Mouse (Mus musculus) kidney, embryonic 16.5 days (tissue): ENCODE measurements at regions not wholly inside any gene's neighbourhood (a gene's known extent, or its start where the extent isn't known, plus 50 kb on each side); places are given as distances from the start of the nearest gene placed in this dataset.

Source experiments
- ATAC-seq: fragments of 200-750 bp; cut with Nextera tagmentation; 2 replicates; pipeline ENCODE4 v1.8.0; 2017; ENCODE audit warnings: moderate TSS enrichment; ENCODE audit not compliant: low FRiP score, low TSS enrichment
- H3K27ac ChIP-seq: fragments of 300-500 bp; sonication (generic); 2 replicates; pipeline ENCODE4 v1.5.1; 2014; ENCODE audit warnings: low read length
- H3K27me3 ChIP-seq: fragments of 300-500 bp; sonication (generic); 2 replicates; pipeline ENCODE4 v1.6.1; 2014; ENCODE audit warnings: low read length, control low read depth, mixed read lengths; ENCODE audit not compliant: insufficient read depth
- H3K36me3 ChIP-seq: fragments of 300-500 bp; sonication (generic); 2 replicates; pipeline ENCODE4 v1.6.1; 2014; ENCODE audit warnings: low read length, control low read depth, mixed read lengths; ENCODE audit not compliant: insufficient read depth
- H3K4me1 ChIP-seq: fragments of 300-500 bp; sonication (generic); 2 replicates; pipeline ENCODE4 v1.6.1; 2014; ENCODE audit warnings: low read length, control low read depth, mixed read lengths; ENCODE audit not compliant: insufficient read depth
- H3K4me2 ChIP-seq: fragments of 300-500 bp; sonication (generic); replicated peaks from 2 replicates; pipeline ENCODE4 v1.6.1; 2014; ENCODE audit warnings: low read depth, low read length
- H3K4me3 ChIP-seq: fragments of 300-500 bp; sonication (generic); 2 replicates; pipeline ENCODE4 v1.5.1; 2014; ENCODE audit warnings: mild to moderate bottlenecking, low read length
- H3K9ac ChIP-seq: fragments of 300-500 bp; sonication (generic); replicated peaks from 2 replicates; pipeline ENCODE4 v1.6.1; 2014; ENCODE audit warnings: low read length
- H3K9me3 ChIP-seq: fragments of 300-500 bp; sonication (generic); 2 replicates; pipeline ENCODE4 v1.6.1; 2016; ENCODE audit warnings: low read length, control low read depth
- WGBS: fragments of 180-500 bp; shearing (Covaris S2); extraction: QIAGEN DNeasy Blood & Tissue Kit; methylation state at CpG from one replicate; pipeline ENCODE4 v1.1.7; 2014; 5-methylcytosine and 5-hydroxymethylcytosine counted together

DNA sequence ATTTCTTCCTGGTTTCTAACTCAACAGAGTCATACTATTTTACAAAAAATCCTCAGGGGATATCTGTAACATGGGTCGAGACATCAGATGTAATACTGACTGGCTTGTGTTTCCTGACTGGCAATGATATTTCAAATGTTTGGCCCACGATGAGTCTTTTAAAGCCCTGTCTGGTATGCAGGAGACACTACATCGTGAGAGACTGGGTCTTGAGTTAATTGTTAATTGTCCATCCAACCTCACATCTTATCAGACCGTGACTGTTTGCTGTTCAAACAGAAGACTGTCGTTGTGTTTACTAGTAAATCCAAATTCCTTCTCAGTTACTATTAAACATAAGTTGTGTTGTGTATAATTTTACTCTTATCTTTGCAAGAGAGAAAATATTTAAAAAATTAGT is 195.3 kb upstream of the Cdh6 start:
- Histone ChIP-seq H3K9ac (no peak overlapping the region), H3K9me3 (no peaks in the 10 kb centered on the region), H3K4me3 (no peak overlapping the region), H3K27me3 (no peaks in the 10 kb centered on the region), H3K36me3 (no peaks in the 10 kb centered on the region), H3K27ac (no peak overlapping the region), H3K4me1 (no peaks in the 10 kb centered on the region), H3K4me2 (no peak overlapping the region)
- 65% methylated on average over 5 of the region's 5 CpGs for WGBS
- ATAC-seq = peak; percentile 71; the same call in 1 of the 2 replicates

- Histone ChIP-seq H3K27me3 (no peaks in the 10 kb centered on the region), H3K36me3 (no peaks in the 10 kb centered on the region), H3K9ac (no peak overlapping the region), H3K9me3 (no peaks in the 10 kb centered on the region), H3K4me2 (peak overlapping the region; percentile 14), H3K27ac (no peak overlapping the region), H3K4me1 (no peaks in the 10 kb centered on the region), H3K4me3 (no peak overlapping the region)
- 34% methylated on average over 16 of the region's 16 CpGs for WGBS
- ATAC-seq = peak; percentile 73; the same call in 1 of the 2 replicates
Observed at GRCm38 (mm10) chr15:13367291-13367954, 193.9 kb upstream of the Cdh6 start.

DNA sequence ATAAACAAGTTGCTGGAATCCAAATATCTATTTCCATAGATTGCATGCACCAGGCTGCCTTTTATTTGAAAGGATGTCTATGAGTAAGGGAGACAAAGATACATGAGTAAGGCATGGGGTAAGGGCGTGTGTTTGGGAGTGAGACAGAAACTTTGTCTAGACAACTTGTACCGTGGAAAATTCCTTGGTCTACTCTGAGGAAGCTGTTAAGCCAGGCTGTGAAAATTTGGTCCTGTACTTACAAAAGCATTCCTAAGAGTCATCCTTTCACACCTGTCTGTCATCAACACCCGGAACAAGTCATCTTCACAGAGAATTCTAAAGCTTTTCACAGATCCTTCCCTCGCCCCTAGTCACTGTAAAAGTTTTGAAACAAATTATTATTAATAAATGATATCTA is 193.1 kb upstream of the Cdh6 start:
- Histone ChIP-seq H3K27ac (no peak overlapping the region), H3K4me2 (no peak overlapping the region), H3K9me3 (no peaks in the 10 kb centered on the region), H3K9ac (no peak overlapping the region), H3K27me3 (no peaks in the 10 kb centered on the region), H3K4me3 (no peak overlapping the region), H3K4me1 (no peaks in the 10 kb centered on the region), H3K36me3 (no peaks in the 10 kb centered on the region)
- ATAC-seq = no peak
- 59% methylated on average over 4 of the region's 4 CpGs for whole genome bisulfite sequencing

- Histone ChIP-seq H3K27ac (peak overlapping the region; percentile 41; the same call in 1 of the 2 replicates), H3K9me3 (no peaks in the 10 kb centered on the region), H3K4me2 (peak overlapping the region; percentile 8; the same call in 1 of the 2 replicates), H3K9ac (no peak overlapping the region), H3K36me3 (no peaks in the 10 kb centered on the region), H3K4me1 (no peaks in the 10 kb centered on the region), H3K27me3 (no peaks in the 10 kb centered on the region), H3K4me3 (0 out of 2 replicates have a peak overlapping the region, but pooled peaks have one; percentile 12)
- peak; percentile 74 for ATAC-seq
- 13% methylated on average over 2 of the region's 2 CpGs for WGBS
Observed at GRCm38 (mm10) chr15:13360741-13361140, 187.3 kb upstream of the Cdh6 start.

DNA sequence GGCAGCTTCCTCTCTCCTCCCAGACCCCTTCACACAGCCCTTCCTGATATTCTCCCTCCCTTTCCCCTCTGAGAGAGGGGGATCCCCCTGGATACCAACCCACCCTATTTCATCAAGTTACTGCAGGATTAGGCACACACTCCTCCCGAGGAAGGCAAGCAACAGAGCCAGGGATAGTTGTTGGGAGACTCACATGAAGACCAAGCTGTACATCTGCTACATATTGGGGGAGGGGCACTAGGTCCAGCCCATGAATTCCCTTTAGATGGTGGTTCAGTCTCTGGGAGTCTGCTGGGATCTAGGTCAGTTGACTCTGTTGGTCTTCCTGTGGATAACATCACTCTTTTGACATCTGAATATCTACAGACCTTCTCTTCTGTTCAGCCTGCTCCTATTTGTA is 185.6 kb upstream of the Cdh6 start:
- no peaks in the 10 kb centered on the region for H3K9me3 ChIP-seq
- no peak overlapping the region for H3K9ac ChIP-seq
- H3K27ac ChIP-seq = no peak overlapping the region
- H3K4me3 ChIP-seq = no peak overlapping the region
- no peaks in the 10 kb centered on the region for H3K4me1 ChIP-seq
- ATAC-seq = no peak
- no peak overlapping the region for H3K4me2 ChIP-seq
- 8% methylated on average over 1 of the region's 1 CpGs for WGBS
- H3K27me3 ChIP-seq = no peaks in the 10 kb centered on the region
- H3K36me3 ChIP-seq = no peaks in the 10 kb centered on the region

DNA sequence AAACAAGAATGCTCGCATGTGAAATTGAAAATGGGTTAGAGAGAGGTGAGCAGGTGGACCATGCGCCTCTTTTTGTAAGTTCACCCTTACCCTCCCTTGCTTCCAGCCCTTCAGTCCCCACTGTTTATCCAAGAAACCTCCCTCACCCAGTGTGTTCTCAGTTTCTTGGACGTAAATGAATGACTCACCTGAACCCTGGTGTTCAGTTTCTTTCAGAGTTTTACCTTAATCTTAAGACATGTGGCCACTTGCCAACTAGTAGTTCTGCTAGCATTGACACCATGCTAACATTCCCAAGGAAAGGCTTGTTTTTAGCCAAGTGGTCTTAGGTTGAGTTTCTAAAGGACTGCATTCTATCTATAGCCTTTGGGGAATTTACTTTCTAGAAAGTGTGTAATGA is 176.8 kb upstream of the Cdh6 start:
- Histone ChIP-seq H3K9ac (no peak overlapping the region), H3K4me1 (no peaks in the 10 kb centered on the region), H3K9me3 (no peaks in the 10 kb centered on the region), H3K4me2 (no peak overlapping the region), H3K27me3 (no peaks in the 10 kb centered on the region), H3K27ac (no peak overlapping the region), H3K4me3 (no peak overlapping the region), H3K36me3 (no peaks in the 10 kb centered on the region)
- no peak for ATAC-seq
- 40% methylated on average over 3 of the region's 3 CpGs for WGBS

GRCm38 (mm10) chr15:13336392-13336791 is 162.9 kb upstream of the Cdh6 start:
- ATAC-seq = no peak
- no peaks in the 10 kb centered on the region for H3K27me3 ChIP-seq
- H3K4me2 ChIP-seq = no peak overlapping the region
- no peaks in the 10 kb centered on the region for H3K4me1 ChIP-seq
- 97% methylated on average over 1 of the region's 1 CpGs for WGBS
- H3K9ac ChIP-seq = no peak overlapping the region
- no peaks in the 10 kb centered on the region for H3K36me3 ChIP-seq
- no peak overlapping the region for H3K27ac ChIP-seq
- no peaks in the 10 kb centered on the region for H3K9me3 ChIP-seq
- no peak overlapping the region for H3K4me3 ChIP-seq

DNA sequence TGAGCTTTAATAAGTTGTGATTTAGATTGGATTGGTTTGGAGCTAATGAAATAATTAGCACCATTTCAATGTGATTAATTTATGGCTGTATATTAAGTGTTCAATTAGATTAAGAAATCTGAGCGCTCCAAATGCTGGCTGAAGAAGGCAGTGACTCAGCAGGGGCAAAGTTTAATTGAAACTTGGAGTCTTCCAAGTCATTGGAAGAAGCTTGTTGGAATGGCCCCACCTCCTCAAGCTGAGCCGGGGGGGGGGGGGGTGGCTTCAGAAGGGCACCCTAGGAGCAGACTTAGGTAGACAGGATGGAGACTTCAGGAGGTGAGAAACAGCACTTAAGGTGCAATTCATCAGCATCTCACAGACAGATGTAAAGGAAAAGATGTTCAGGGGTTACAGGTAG is 151.0 kb upstream of the Cdh6 start:
- H3K27ac ChIP-seq = no peak overlapping the region
- H3K4me3 ChIP-seq = no peak overlapping the region
- 57% methylated on average over 2 of the region's 2 CpGs for WGBS
- no peak overlapping the region for H3K4me2 ChIP-seq
- no peak overlapping the region for H3K9ac ChIP-seq
- no peaks in the 10 kb centered on the region for H3K4me1 ChIP-seq
- peak; percentile 59; the same call in 1 of the 2 replicates for ATAC-seq
- no peaks in the 10 kb centered on the region for H3K36me3 ChIP-seq
- H3K27me3 ChIP-seq = no peaks in the 10 kb centered on the region
- no peaks in the 10 kb centered on the region for H3K9me3 ChIP-seq

GRCm38 (mm10) chr15:13320599-13321348 is 147.3 kb upstream of the Cdh6 start:
- H3K27ac ChIP-seq = no peak overlapping the region
- ATAC-seq = no peak

DNA sequence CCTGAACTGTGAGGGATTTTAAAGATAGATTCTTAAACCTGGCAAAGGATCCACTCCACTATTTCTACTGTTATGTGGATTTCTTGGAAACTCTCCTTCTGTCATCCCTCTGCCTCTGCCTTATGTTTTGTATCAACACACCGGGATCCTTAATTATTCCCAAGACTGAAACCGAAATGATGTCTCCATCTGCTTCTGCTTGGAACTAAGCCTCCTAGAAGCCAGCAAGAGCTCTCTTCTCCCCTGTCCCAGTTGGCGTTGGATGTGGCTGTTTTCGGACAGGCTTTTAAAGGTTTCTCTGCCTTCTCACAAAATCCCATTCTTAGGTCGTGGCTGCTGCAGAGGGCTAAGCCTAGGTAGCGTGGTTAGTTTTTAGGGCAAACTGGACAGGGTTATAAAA is 131.1 kb upstream of the Cdh6 start:
- Histone ChIP-seq H3K36me3 (no peaks in the 10 kb centered on the region), H3K4me2 (no peak overlapping the region), H3K27me3 (no peaks in the 10 kb centered on the region), H3K9me3 (no peaks in the 10 kb centered on the region), H3K27ac (no peak overlapping the region), H3K4me1 (no peaks in the 10 kb centered on the region), H3K9ac (no peak overlapping the region), H3K4me3 (no peak overlapping the region)
- ATAC-seq = no peak
- 81% methylated on average over 6 of the region's 6 CpGs for WGBS

More at GRCm38 (mm10) chr15:13320599-13321348, 147.3 kb upstream of the Cdh6 start:
- no peaks in the 10 kb centered on the region for H3K27me3 ChIP-seq
- no peak overlapping the region for H3K9ac ChIP-seq
- H3K4me3 ChIP-seq = no peak overlapping the region
- no peak overlapping the region for H3K4me2 ChIP-seq
- no peaks in the 10 kb centered on the region for H3K9me3 ChIP-seq
- no peaks in the 10 kb centered on the region for H3K36me3 ChIP-seq
- no peaks in the 10 kb centered on the region for H3K4me1 ChIP-seq
- WGBS = 61% methylated on average over 10 of the region's 10 CpGs
